Mouse (Mus musculus): ENCODE measurements around the gene Pip5k1a. TPM values are rescaled to one million over a fixed set of nuclear protein-coding genes. Genes with fewer than 3 reads are reported as not detected.

Pip5k1a gene
- polyA plus RNA-seq (2015; fragmentation: Nextera tagmentation; extraction: Ambion mirVana): 8.5 and 8.7 TPM in 2 replicates

DNA sequence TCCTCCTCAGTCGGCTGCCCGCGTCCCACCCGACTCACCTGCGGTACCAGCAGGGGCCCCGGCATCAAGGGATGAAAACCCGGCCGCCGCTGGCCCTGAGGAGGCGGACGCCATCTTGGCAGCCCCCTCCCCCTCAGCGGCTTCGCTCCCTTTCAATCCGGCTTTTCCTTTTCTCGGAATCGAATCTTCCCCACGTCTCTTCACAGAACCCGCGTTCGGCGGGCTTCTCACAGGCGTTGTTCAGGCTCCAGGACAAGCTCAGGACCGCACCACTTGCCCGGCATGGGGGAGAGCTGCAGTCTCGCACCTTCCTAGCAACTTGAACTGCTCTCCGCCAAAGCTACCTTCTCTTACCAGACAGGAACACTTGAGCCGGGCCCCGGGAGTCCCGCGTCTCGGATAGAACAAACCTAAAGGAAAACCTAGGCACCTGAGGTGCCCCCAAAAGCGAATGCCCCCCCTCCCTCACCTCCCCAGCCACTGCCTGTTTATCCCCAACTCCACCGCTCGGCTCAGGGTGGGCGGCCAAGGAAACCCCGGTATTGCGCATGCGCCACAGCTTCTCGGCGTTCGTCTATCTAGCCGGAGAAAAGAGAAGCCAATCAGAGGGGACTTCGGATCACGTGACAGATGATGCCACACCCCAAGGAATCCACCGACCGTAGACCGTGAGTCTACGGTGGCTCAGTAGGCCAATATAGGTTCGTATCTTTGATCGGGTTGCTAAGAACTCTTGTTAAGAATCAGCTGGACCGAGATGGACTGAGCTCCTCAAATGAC lies at the start of gene Pip5k1a:
Gene Pip5k1a, minus strand, starts transcription at position 593 of the 780 bp plus-strand sequence.
- Histone ChIP-seq H3K36me3 (replicated peaks) (0 out of 2 replicates have a peak, but pooled peaks cover 10% of the 10 kb centered on the region), H3K4me3 (replicated peaks) (peak within 1 kb of the TSS; percentile 95), H3K27ac (replicated peaks) (peak within 1 kb of the TSS; percentile 89), H3K4me1 (replicated peaks) (peaks cover 66% of the 10 kb centered on the region), H3K27me3 (no peaks in the 10 kb centered on the region), H3K4me2 (peak within 1 kb of the TSS; percentile 77), H3K9ac (peak within 1 kb of the TSS; percentile 95), H3K9me3 (replicated peaks) (no peaks in the 10 kb centered on the region)
- WGBS (ENCODE audit: insufficient replicate concordance): under 1% methylated on average over 51 of the region's 51 CpGs
- ATAC-seq (ENCODE audit: insufficient read depth): peak; percentile 83

DNA sequence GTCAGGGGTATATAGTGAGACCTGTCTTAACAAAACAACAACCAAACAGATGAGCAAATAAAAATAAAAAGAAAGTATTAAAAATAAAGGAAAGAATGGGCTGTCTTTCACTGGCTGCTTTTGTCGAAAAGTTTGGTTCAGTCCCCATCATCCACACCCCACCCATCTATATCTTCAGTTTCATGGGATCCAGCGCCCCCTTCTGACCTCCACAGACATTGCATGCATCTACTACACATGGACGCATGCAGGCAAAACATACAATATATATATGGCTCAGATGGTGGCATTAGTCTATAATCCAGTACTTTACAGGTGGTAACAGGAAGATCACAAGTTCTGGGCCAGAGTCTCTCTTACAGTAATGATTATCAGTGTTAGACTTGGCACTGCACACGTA lies 47.1 kb upstream of the Pip5k1a start:
- H3K27ac ChIP-seq (replicated peaks): no peak overlapping the region
- WGBS (ENCODE audit: insufficient replicate concordance): 27% methylated on average over 4 of the region's 4 CpGs
- H3K4me3 ChIP-seq (replicated peaks): no peak overlapping the region
- ATAC-seq (ENCODE audit: insufficient read depth): no peak
- peaks cover 6% of the 10 kb centered on the region; the same call in 1 of the 2 replicates for H3K27me3 ChIP-seq
- no peak overlapping the region for H3K4me2 ChIP-seq
- H3K36me3 ChIP-seq (replicated peaks): no peaks in the 10 kb centered on the region
- H3K9ac ChIP-seq: no peak overlapping the region
- H3K4me1 ChIP-seq (replicated peaks): no peaks in the 10 kb centered on the region
- H3K9me3 ChIP-seq (replicated peaks): no peaks in the 10 kb centered on the region

DNA sequence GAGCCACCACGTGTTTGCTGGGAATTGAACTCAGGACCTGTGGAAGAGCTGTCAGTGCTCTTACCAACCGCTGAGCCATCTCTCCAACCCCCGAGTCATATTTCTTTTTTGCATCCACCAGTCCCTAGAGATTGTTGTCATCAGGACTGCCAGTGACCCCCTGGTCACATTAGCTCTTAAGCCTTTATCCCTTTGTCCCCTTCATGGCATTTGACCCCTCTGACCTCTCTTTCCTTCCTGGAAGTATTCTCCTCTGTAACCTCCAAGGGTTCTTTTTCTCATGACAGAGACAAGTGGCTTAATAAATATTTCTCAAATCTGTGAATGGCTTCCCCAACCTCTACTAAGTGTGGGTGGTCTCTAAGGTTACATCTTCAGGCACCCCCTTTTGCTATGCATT lies 41.2 kb upstream of the Pip5k1a start:
- Histone ChIP-seq H3K36me3 (replicated peaks) (no peaks in the 10 kb centered on the region), H3K4me2 (no peak overlapping the region), H3K4me3 (replicated peaks) (no peak overlapping the region), H3K9ac (no peak overlapping the region), H3K4me1 (replicated peaks) (no peaks in the 10 kb centered on the region), H3K9me3 (replicated peaks) (no peaks in the 10 kb centered on the region), H3K27me3 (0 out of 2 replicates have a peak, but pooled peaks cover 5% of the 10 kb centered on the region), H3K27ac (replicated peaks) (no peak overlapping the region)
- no peak for ATAC-seq (ENCODE audit: insufficient read depth)
- 40% methylated on average over 3 of the region's 3 CpGs for WGBS (ENCODE audit: insufficient replicate concordance)

DNA sequence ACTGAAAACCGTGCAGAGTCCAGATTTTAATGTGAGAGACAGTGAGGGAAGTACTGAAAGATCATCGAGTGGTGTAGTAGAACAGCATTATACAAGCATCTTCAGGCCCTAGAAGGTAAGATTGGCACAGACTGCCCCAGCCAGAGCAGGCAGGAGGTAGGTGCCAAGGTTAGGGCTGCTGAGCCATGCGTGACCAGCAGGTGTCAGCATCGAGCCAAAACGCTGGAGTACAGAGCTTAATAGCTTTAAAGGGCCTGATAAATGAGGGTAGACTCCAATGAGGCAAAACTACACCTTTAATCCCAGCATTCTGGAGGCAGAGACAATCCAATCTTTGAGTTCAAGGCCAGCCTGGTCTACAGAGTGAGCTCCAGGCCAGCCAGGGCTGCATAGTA lies 35.9 kb upstream of the Pip5k1a start:
- peak overlapping the region; percentile 38; the same call in 1 of the 2 replicates for H3K4me3 ChIP-seq (replicated peaks)
- peak overlapping the region; percentile 60; the same call in 1 of the 2 replicates for H3K27ac ChIP-seq (replicated peaks)

DNA sequence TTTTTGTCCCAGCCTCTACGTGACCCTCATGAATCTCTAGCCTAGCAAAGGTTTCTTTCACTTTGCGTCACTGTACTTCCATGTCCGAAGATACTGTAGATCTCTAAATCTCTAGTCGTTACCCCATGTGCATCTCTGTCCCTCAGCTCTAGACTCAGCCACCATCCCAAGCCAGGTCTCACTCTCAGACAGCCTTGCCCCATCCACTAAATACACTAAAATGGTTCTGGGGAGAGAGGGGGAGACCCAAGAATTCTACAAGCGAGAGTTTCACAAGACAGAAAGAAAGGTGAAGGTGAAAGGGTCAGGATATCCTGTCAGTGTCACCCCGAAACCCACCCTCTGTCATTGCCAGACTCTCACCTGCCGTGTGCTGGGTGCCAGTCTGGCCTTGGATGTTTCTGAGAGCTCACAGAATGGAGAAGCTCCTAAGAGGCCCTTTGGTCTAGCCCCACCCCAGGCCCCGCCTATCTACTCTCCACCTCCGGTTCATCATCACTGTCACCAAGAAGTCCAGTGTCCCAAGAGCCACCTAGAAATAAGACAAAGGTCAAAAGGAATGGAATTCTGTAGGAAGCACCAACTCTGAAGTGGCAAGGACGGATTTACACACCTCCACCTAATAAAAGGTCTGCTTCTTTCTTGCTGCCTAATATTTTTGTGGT lies 35.4 kb upstream of the Pip5k1a start, which contains the start of gene Tnfaip8l2:
Gene Tnfaip8l2, minus strand, starts transcription at position 409 of the 665 bp plus-strand sequence.
- 38% methylated on average over 10 of the region's 10 CpGs for WGBS (ENCODE audit: insufficient replicate concordance)
- no peaks in the 10 kb centered on the region for H3K9me3 ChIP-seq (replicated peaks)
- peak within 1 kb of the TSS; percentile 38 for H3K4me3 ChIP-seq (replicated peaks)
- ATAC-seq (ENCODE audit: insufficient read depth): peak; percentile 66; the same call in 1 of the 2 replicates
- H3K36me3 ChIP-seq (replicated peaks): peaks cover 26% of the 10 kb centered on the region
- peak within 1 kb of the TSS; percentile 45 for H3K4me2 ChIP-seq
- 0 out of 2 replicates have a peak, but pooled peaks cover 5% of the 10 kb centered on the region for H3K27me3 ChIP-seq
- H3K9ac ChIP-seq: no peak within 1 kb of the TSS
- H3K4me1 ChIP-seq (replicated peaks): peaks cover 25% of the 10 kb centered on the region
- peak within 1 kb of the TSS; percentile 60 for H3K27ac ChIP-seq (replicated peaks)

More for the DNA sequence above, 35.9 kb upstream of the Pip5k1a start:
- Histone ChIP-seq H3K9me3 (replicated peaks) (no peaks in the 10 kb centered on the region), H3K9ac (no peak overlapping the region), H3K4me2 (peak overlapping the region; percentile 45), H3K27me3 (0 out of 2 replicates have a peak, but pooled peaks cover 5% of the 10 kb centered on the region), H3K4me1 (replicated peaks) (peaks cover 25% of the 10 kb centered on the region), H3K36me3 (replicated peaks) (peaks cover 26% of the 10 kb centered on the region)
- 4% methylated on average over 5 of the region's 5 CpGs for WGBS (ENCODE audit: insufficient replicate concordance)
- ATAC-seq (ENCODE audit: insufficient read depth): peak; percentile 72

DNA sequence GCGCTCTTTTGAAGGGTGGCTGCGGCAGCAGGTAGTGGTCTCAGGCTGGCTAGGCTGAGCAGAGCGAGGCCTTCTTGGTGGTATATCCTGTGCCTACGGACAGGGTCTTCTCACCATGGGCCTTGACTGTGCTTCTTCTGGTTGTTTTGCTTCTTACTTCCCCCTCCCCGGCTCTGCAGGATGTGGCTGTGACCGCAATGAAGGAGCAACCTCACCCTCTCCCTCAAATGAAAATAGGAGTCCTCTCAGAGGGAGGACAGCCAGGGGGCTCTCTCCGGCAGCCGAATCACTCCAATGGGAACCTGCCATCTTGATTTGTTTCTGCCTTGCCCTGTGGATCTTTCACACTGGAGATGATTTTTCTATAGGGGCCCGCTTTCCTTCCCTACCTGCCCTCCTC lies 34.7 kb upstream of the Pip5k1a start:
- 0 out of 2 replicates have a peak, but pooled peaks cover 5% of the 10 kb centered on the region for H3K27me3 ChIP-seq
- no peak for ATAC-seq (ENCODE audit: insufficient read depth)
- peak overlapping the region; percentile 38 for H3K4me3 ChIP-seq (replicated peaks)
- peaks cover 26% of the 10 kb centered on the region for H3K36me3 ChIP-seq (replicated peaks)
- no peaks in the 10 kb centered on the region for H3K9me3 ChIP-seq (replicated peaks)
- peaks cover 29% of the 10 kb centered on the region for H3K4me1 ChIP-seq (replicated peaks)
- peak overlapping the region; percentile 60 for H3K27ac ChIP-seq (replicated peaks)
- 38% methylated on average over 9 of the region's 9 CpGs for WGBS (ENCODE audit: insufficient replicate concordance)
- H3K4me2 ChIP-seq: peak overlapping the region; percentile 45
- H3K9ac ChIP-seq: no peak overlapping the region

DNA sequence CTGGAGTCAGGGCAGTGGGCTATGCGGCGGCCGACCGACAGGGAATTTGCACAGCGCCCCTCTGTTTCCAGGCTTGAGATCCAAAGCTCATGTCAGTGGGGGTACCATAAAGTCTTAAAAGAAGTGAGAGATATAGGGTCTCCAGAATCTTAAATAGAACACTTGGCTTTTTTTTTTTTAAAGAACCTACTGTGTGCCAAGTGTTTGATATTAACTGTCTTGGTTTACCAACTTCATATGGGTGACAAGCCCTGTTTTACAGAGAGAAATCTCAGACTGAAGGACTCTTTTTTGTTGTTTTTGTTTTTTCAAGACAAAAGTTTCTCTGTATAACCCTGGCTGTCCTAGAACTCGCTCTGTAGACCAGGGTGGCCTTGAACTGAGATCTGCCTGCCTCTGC lies 34.1 kb upstream of the Pip5k1a start:
- peaks cover 26% of the 10 kb centered on the region for H3K36me3 ChIP-seq (replicated peaks)
- 0 out of 2 replicates have a peak, but pooled peaks cover 5% of the 10 kb centered on the region for H3K27me3 ChIP-seq
- H3K4me1 ChIP-seq (replicated peaks): peaks cover 36% of the 10 kb centered on the region
- H3K9ac ChIP-seq: no peak overlapping the region
- H3K4me3 ChIP-seq (replicated peaks): peak overlapping the region; percentile 38
- 84% methylated on average over 6 of the region's 6 CpGs for WGBS (ENCODE audit: insufficient replicate concordance)
- ATAC-seq (ENCODE audit: insufficient read depth): no peak
- H3K27ac ChIP-seq (replicated peaks): peak overlapping the region; percentile 60; the same call in 1 of the 2 replicates
- H3K9me3 ChIP-seq (replicated peaks): no peaks in the 10 kb centered on the region
- H3K4me2 ChIP-seq: peak overlapping the region; percentile 36

DNA sequence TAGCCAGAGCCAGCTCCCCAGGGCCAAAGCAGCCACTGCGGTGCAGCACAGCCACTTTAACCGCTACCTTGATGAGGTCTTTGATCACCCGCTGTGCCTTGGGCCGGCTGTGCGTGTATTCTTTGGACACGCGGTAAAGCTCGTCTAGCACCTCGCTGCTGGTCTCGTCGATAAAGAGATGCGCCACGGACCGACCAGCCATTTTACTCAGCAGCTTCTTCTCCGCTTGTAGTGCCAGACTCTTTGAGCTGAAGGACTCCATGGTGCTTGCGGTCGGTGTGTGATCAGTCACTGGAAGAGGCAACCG lies 33.5 kb upstream of the Pip5k1a start:
- 0 out of 2 replicates have a peak, but pooled peaks cover 5% of the 10 kb centered on the region for H3K27me3 ChIP-seq
- H3K9ac ChIP-seq: no peak overlapping the region
- no peaks in the 10 kb centered on the region for H3K9me3 ChIP-seq (replicated peaks)
- WGBS (ENCODE audit: insufficient replicate concordance): 71% methylated on average over 18 of the region's 18 CpGs
- no peak for ATAC-seq (ENCODE audit: insufficient read depth)
- peaks cover 26% of the 10 kb centered on the region for H3K36me3 ChIP-seq (replicated peaks)
- no peak overlapping the region for H3K27ac ChIP-seq (replicated peaks)
- peak overlapping the region; percentile 21 for H3K4me3 ChIP-seq (replicated peaks)
- peak overlapping the region; percentile 36 for H3K4me2 ChIP-seq
- H3K4me1 ChIP-seq (replicated peaks): peaks cover 41% of the 10 kb centered on the region

DNA sequence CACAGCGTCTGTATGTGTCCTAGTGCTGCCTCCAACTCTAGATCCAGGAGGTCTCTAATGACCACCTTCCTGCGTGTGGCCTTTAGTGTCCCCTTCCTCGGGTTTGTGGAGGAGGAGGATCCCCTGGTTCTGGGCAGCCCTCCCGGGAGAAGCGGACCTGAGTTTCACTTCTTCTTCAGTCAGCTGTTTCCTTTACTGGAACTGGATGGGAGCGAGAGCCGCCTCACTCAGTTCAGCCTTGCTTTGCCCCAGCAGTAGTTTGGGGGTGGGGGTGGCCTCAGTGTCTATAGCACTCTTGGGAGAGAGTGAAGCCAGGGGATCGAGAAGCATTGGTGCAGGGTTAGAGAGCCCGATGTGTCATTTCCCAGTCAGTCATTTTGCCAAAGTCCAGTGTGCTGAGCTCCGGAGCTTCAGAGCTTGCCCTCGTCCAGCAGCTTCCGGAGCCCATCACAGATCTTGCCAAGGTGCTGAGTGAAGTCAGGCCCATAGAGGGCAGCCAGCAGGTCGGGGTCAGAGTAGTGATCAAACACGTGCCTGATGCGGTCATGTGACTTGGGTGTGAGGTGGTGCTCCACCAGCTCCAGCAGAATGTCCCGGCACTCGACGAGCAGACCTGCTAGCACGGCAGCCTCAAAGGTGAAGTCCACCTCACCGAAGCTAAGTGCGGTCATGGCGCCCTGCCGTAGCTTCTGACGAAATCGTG lies 33.0 kb upstream of the Pip5k1a start:
- ATAC-seq (ENCODE audit: insufficient read depth): no peak
- peak overlapping the region; percentile 36 for H3K4me2 ChIP-seq
- H3K27ac ChIP-seq (replicated peaks): no peak overlapping the region; the same call in 1 of the 2 replicates
- H3K4me1 ChIP-seq (replicated peaks): peaks cover 46% of the 10 kb centered on the region
- H3K27me3 ChIP-seq: 0 out of 2 replicates have a peak, but pooled peaks cover 5% of the 10 kb centered on the region
- peaks cover 26% of the 10 kb centered on the region for H3K36me3 ChIP-seq (replicated peaks)
- H3K4me3 ChIP-seq (replicated peaks): no peak overlapping the region
- H3K9me3 ChIP-seq (replicated peaks): no peaks in the 10 kb centered on the region
- WGBS (ENCODE audit: insufficient replicate concordance): 65% methylated on average over 25 of the region's 25 CpGs
- H3K9ac ChIP-seq: no peak overlapping the region

DNA sequence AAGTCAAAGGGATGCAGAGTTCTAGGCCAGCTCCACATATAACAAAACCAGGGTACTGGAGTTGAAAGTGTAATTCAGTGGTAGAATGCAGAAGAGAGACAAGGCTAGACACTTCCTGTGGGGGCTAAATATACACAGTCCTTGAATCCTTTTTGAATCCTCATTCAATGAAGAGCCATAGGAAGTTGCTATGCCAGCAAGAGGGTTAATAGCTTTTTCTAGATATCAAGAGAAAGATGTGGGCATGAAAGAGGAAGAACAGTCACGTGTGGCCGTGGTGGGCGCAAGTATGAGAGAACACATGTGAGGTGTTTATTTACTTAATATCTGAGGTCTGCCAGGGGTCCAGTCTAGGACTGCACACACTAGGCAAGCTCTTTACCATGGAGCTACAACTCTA lies 29.6 kb upstream of the Pip5k1a start:
- WGBS (ENCODE audit: insufficient replicate concordance): 52% methylated on average over 3 of the region's 3 CpGs
- peak overlapping the region; percentile 78 for H3K4me2 ChIP-seq
- peak overlapping the region; percentile 64; the same call in 1 of the 2 replicates for H3K27ac ChIP-seq (replicated peaks)

More for the DNA sequence above, 29.6 kb upstream of the Pip5k1a start:
- H3K9me3 ChIP-seq (replicated peaks): no peaks in the 10 kb centered on the region
- no peak for ATAC-seq (ENCODE audit: insufficient read depth)
- no peak overlapping the region for H3K4me3 ChIP-seq (replicated peaks)
- H3K9ac ChIP-seq: peak overlapping the region; percentile 18; the same call in 1 of the 2 replicates
- H3K4me1 ChIP-seq (replicated peaks): peaks cover 43% of the 10 kb centered on the region
- peaks cover 34% of the 10 kb centered on the region for H3K36me3 ChIP-seq (replicated peaks)
- no peaks in the 10 kb centered on the region for H3K27me3 ChIP-seq
